Mouse (Mus musculus) gastrocnemius, postnatal 4 days (tissue): ENCODE data around the gene Gpr18. TPM values are rescaled to one million over a fixed set of nuclear protein-coding genes. Genes with fewer than 3 reads are reported as not detected.
A peak's percentile ranks its signal among the peaks of the same experiment; 100 is the strongest.

Source experiments
- DNase-seq, 2 experiments: peaks; one replicate each; pipeline ENCODE4 v3.0.0; 2021 to 2022; ENCODE audit warnings: low spot score in 2 of 2, mixed read lengths in 2 of 2
- long read RNA-seq, 2 experiments: library from polyadenylated mRNA; stranded (forward); transcript quantifications; one replicate each; pipeline ENCODE4 v2.0.0; 2021
- total RNA-seq, 2 experiments: library from RNA; stranded (reverse); gene quantifications; 2 replicates each; pipeline ENCODE4 v1.2.3; 2021

Gene Gpr18
- not detected for total RNA-seq
- long read RNA-seq, experiment 1, partial matches to known transcripts = 0 of 1 reads
- long read RNA-seq, experiment 1, other reads (novel, unspliced or antisense) = 1 of 1 reads
- long read RNA-seq, experiment 2, partial matches to known transcripts = 0 of 1 reads
- long read RNA-seq, experiment 2, other reads (novel, unspliced or antisense) = 1 of 1 reads

GRCm38 (mm10) chr14:121915621-121916020, at the start of gene Gpr18:
TSS of gene Gpr18 (minus strand) at chr14:121915781.
- no peak for DNase-seq

- DNase-seq = no peak
These were observed 49.4 kb upstream of the Gpr18 start, which contains the start of gene Gpr183 for GRCm38 (mm10) chr14:121964990-121965389. TSS of gene Gpr183 (minus strand) at chr14:121965195.

DNA sequence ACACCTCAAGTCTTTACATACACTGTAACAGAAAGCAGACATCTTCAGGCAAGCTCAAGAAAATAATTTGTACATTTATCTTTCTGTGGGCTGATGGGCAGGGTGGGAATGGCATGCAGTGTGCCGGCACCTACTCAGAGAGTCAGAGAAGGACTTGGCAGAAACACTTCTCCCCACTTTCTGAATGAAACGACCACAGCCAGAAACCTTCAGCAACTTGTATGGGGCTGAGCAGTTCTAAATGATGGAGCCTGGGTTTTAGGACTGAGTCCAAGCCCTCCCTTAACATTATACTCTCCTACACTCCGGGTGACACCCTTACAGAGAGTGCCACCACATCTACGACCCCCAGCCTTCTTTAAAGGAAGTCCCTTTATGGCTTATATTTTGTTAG, 48.4 kb upstream of the Gpr18 start:
- no peak for DNase-seq

GRCm38 (mm10) chr14:121963251-121963941, 47.8 kb upstream of the Gpr18 start:
- DNase-seq = no peak

DNA sequence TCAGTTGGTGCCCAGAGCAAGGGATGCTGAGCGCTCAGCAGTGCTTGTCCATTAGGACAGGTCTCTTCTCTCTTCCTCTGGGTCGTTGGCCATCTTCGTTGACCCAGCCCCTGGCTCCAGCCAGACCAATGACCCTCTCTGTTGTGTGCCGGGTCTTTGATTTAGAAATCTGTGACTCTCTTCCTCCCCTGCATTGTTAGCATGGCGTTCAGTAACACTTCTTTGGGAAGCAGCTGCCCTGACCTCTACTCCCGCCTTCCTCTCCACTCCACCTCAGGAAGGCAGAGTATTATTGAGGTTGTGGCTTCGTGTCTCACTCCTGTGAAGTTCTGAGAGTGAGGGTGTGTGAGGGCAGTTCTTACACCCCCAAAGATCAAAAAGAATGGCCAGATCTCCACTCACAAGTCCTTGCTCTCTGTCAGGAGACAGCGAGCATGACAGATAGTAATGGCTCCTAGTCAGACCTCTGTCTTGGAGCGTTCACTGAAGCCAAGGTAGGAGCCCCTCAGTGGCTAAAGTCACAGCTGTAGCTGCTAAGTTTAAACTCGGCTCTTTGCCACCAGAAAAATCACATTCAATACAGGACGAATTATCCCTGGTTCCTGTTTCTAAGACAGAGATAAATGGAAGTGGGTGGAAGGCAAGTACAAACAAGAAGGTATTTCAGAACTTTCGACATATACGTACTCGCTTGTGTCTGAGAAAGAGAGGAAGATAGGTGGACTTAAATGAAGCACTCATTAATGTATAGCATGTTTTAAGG, 46.7 kb upstream of the Gpr18 start:
- no peak for DNase-seq

GRCm38 (mm10) chr14:121961496-121962127, 46.0 kb upstream of the Gpr18 start:
- DNase-seq = no peak

GRCm38 (mm10) chr14:121960997-121961396, 45.4 kb upstream of the Gpr18 start:
- no peak for DNase-seq

GRCm38 (mm10) chr14:121960531-121960930, 45.0 kb upstream of the Gpr18 start:
- no peak for DNase-seq

DNA sequence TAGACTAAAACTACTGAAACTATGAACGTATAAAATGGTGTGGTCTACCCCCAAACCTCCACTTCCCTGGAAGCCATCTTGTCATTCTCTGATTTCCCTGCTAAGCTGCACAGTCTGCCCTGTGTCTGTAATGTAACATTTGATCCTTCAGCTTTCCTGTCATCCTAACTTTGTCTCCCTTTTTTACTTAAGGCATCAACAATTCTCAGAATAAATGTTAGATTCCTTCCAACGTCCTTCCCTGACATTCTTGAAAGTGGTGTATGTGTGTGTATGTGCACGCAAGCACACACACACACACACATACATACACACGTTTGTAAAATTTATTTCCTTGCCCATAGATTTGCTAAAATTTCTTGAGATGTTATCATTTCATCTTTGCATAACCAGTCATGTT, 44.5 kb upstream of the Gpr18 start:
- no peak for DNase-seq

- DNase-seq = no peak
These were observed 44.0 kb upstream of the Gpr18 start for GRCm38 (mm10) chr14:121959538-121959980.

DNA sequence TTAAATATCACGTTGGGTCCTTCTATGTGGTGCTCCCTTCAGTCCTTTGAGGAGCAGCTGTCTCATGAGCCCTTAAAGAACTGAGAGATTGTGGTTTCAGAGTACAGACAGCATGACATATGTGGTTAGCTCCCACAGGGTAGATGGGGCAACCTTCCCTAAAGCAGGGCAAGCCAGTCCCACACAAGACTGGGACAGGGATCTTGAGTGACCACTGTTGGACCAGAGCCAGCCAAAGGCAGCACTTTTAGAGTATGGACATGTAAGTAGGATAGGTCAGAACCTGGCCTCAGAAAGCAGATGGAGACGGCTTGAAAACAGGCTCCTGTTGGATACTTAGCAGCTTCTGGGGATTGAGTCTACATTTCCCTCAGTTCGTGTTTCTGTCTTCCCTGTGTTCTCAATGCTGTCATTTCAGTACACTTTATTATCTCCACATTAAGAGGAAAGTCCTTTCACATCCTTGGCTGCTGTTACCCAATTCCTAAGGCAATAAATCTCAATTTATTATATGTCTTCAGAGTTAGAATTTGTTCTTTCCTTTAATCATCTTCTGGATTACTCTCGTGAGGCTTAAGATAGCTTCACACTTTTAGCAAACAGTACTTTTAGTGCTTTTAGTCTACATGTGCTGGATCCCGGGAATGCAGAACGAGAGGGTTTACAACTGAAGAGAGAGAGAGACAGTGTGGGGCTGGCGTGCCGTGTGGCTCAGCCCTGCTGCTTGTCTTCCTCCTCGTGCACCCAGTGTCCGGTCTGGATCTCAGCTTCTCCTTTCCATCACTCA, 43.4 kb upstream of the Gpr18 start:
- DNase-seq = no peak

- no peak for DNase-seq
These were observed 42.6 kb upstream of the Gpr18 start for GRCm38 (mm10) chr14:121958041-121958750.

DNA sequence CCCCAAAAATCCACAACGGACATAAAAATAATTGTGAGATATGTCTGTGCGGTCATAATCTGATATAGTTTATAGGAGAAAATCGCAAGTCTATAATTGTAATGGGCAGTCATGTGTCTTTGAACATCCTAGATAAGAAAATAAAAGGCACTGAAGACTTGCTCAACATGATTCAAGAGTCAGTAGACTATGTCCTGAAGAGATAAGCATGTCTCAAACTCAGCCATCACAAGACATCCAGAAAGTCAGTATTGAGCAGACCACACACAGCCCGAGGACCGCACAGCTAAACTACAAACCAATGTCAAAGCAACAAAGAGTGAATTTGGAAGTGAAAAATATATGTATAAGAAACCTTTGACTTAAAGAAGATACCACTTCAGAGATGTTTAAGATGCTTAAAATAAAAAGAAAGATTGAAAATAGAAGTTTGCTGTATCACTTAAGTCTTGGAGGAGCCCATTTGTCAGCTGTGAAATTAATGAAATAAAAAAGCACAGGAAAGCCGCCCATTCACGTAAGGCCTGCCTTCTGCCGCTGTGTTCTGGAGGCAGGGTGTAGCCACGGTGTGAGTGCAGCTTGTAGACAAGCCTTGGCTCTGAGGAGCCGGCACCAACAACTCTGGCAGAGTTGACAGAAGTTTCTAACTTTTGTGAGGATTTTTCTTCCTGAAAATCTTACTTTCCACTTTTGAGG, 41.7 kb upstream of the Gpr18 start:
- DNase-seq = no peak

DNA sequence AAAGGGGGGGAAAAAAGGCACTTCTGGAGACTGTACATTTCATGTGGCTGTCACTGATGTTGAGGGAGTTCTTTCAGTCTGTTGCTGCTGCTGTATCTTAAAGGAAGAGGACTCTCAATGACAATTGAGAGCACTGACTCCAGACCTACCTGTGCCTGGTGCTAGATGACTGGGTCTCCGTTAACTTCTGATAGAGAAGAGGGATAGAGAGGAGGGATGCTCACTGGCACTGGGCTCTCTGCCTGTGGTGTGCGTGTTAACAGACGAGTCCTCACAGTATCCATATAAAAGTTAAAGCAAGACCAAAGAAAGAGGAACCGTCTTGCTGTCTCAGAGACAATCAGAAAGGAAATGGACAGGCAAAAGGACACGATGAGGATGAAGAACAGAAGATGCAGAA, 40.7 kb upstream of the Gpr18 start:
- DNase-seq = no peak

DNA sequence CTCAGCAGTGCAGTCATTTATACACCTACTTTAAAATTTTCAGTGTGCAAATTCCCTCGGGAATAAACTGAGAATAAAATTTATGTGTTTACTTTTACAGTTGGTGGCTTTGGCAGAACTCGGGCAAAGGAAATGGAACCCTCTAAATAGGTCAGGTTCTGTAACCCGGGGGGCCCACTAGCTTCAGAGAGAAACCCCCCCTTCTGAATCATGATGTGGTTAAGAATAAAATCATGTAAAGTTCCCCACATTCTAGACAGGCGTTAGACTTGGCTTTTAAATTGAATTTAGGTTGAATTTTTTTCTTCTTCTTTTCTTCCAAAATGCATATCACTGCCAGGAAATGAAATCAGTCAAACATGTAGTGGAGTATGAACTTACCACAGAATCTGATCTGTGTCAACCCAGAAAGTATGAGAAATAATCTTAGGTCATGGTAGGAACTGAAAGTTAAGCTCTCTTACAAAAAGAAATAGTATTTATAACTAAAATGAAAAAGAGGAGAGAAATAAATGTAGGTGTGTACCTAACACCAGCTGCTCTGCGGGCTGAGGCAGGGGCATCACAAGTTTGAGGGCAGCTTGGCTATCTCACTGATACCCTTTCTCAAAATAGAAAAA, 39.7 kb upstream of the Gpr18 start:
- DNase-seq = no peak

DNA sequence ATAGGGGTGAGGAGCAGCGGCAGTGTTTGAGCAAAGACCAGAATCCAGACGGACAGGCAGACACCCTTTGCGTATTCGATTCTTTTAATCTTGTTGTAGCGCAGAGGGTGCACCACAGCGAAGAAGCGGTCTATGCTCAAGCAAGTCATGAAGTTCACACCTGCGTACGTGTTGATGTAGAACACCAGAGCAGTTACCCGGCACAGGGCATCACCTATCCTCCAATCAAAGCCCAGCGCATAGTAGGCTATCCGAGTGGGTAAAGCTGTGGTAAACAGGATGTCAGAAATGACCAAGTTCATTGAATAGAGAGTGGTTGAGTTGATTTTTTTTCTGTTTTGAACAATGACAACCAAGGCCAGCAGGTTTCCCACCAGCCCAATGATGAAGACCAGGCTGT, 39.0 kb upstream of the Gpr18 start:
- peak in 1 of 2 experiments; percentile 6 for DNase-seq

DNA sequence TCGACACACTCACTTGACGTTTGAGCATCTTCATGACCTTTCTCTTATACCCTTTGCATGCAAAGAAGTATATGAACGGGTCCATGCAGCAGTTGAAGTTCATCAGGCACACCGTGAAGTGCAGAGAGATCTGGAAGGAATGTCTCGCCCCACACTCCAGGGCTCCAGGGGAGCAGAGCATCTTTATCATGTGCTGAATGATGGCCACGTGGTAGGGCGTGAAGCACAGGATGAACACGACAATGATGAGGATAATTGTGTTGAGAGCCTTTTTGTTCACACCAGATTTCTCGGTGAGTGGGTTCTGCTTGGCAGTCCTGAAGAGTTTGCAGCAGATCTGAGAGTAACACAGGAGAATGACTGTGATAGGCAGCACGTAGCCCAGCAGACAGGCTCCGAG, 38.5 kb upstream of the Gpr18 start:
- DNase-seq = no peak

GRCm38 (mm10) chr14:121952046-121952400, 36.4 kb upstream of the Gpr18 start:
- no peak for DNase-seq

DNA sequence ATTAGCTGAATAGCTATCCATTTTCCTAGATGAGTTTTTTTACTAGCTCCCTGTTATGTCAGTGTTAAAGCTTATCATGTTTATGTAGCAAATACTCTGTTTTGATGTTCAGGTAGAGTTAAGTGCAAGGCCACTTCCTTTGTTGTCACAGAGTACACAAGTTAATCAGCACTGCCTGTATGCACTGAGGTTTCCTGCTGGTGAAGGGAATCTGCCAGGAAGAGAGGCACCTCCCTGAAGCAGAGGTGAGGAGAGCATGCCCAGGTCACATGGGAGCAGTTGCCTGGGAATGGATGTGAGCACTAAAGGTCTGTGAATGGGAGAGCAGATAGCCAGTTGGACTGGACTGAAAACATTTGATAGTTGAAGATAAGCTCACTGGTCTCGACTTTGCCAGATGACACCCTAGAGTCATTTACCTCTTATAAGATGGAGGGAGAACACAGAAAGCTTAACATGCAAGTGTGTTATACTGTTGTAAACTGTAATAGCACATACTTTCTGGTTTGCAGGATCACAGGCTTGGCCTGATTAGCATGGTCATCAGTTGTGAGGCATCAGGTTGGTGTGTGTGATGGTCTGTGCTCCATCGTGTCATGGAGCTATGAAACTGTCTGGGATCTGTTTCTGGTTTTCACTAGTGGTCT, 35.9 kb upstream of the Gpr18 start:
- DNase-seq = no peak
